Mouse (Mus musculus) forebrain, embryonic 11.5 days (tissue): ENCODE measurements around the gene Ldlrad3. TPM values are rescaled to one million over a fixed set of nuclear protein-coding genes. Genes with fewer than 3 reads are reported as not detected.

Source experiments
- ATAC-seq: fragments of 200-750 bp; cut with Nextera tagmentation; replicated peaks from 2 replicates; pipeline ENCODE4 v1.8.0; 2017; ENCODE audit warnings: moderate TSS enrichment; ENCODE audit not compliant: low FRiP score
- DNase-seq: peaks from one replicate; pipeline ENCODE4 v3.0.0-alpha.2; 2017; ENCODE audit warnings: low spot score
- H3K27ac ChIP-seq: fragments of 300-500 bp; sonication (generic); 2 replicates; pipeline ENCODE4 v1.5.1; 2014; ENCODE audit warnings: low read depth, low read length
- H3K27me3 ChIP-seq: fragments of 300-500 bp; sonication (generic); 2 replicates; pipeline ENCODE4 v1.6.1; 2014; ENCODE audit warnings: mild to moderate bottlenecking, low read length, mixed read lengths; ENCODE audit not compliant: control insufficient read depth, insufficient read depth
- H3K36me3 ChIP-seq: fragments of 300-500 bp; sonication (generic); 2 replicates; pipeline ENCODE4 v1.6.1; 2014; ENCODE audit warnings: mild to moderate bottlenecking, low read length, moderate library complexity, mixed read lengths; ENCODE audit not compliant: control insufficient read depth, insufficient read depth
- H3K4me1 ChIP-seq: fragments of 300-500 bp; sonication (generic); replicated peaks from 2 replicates; pipeline ENCODE4 v1.6.1; 2014; ENCODE audit warnings: low read length, mixed read lengths; ENCODE audit not compliant: control insufficient read depth, insufficient read depth
- H3K4me2 ChIP-seq: fragments of 300-500 bp; sonication (generic); 2 replicates; pipeline ENCODE4 v1.6.1; 2014; ENCODE audit warnings: low read depth, mild to moderate bottlenecking, low read length, moderate library complexity, mixed read lengths; ENCODE audit not compliant: severe bottlenecking
- H3K4me3 ChIP-seq: fragments of 300-500 bp; sonication (generic); 2 replicates; pipeline ENCODE4 v1.5.1; 2014; ENCODE audit warnings: low read depth, low read length
- H3K9ac ChIP-seq: fragments of 300-500 bp; sonication (generic); 2 replicates; pipeline ENCODE4 v1.6.1; 2014; ENCODE audit warnings: low read length
- H3K9me3 ChIP-seq: fragments of 300-500 bp; sonication (generic); 2 replicates; pipeline ENCODE4 v1.6.1; 2016; ENCODE audit warnings: low read length, mixed read lengths; ENCODE audit not compliant: control insufficient read depth
- WGBS: fragments of 180-500 bp; shearing (Covaris S2); extraction: QIAGEN DNeasy Blood & Tissue Kit; methylation state at CpG from one replicate; pipeline ENCODE4 v1.1.7; 2014; 5-methylcytosine and 5-hydroxymethylcytosine counted together
- polyA plus RNA-seq: library from polyadenylated mRNA; unstranded; fragments of >200 nt; fragmentation: Nextera tagmentation; extraction: Ambion mirVana; gene quantifications from 2 replicates; pipeline ENCODE4 v1.2.1, GENCODE M21; 2014

Ldlrad3 gene
- polyA plus RNA-seq, 1 experiment from 2014 or later = 60.7 TPM

DNA sequence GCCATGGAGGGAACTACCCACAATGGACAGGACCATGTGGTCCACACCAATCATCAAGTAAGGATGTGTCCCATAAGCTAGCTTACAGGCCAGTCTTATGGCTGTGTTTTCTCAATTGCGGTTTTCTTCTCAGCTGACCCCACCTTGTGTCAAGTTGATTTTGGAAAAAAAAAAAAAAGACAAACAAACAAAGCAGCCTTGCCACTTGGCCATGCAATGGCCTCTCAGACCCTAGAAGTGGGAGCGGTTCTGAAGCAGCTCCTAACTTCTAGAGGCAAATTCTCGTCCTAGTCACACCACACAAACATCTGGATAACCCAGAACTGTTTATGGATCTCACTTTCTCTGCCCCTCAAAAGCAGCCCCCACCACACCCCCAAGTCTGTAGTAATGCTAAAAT lies 41.1 kb downstream of the Ldlrad3 start:
- no peaks in the 10 kb centered on the region for H3K9me3 ChIP-seq
- ATAC-seq = no peak
- no peaks in the 10 kb centered on the region for H3K27me3 ChIP-seq

DNA sequence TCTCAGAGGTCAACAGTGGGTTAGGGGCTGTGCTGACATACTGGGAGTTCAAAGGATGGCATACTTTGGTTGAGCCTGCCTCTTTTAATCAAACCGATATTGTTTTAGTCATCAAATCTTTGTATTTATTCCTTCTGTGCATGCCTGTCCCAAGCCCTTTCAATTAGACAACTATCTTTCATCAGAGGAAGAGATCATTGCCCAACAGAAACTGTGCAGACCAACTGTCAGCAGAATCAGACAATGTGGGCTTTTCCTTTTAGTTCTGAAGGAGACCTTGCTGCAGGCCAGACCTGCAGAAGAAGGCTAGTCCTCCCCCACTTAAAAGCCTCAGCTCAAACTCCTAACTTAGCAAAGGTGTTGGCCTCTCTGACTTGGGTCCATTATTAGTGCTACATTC lies 41.9 kb downstream of the Ldlrad3 start:
- H3K27ac ChIP-seq = no peak overlapping the region
- no peak overlapping the region for H3K9ac ChIP-seq
- no peak overlapping the region for H3K4me2 ChIP-seq
- H3K9me3 ChIP-seq = no peaks in the 10 kb centered on the region
- no peak overlapping the region for H3K4me3 ChIP-seq
- H3K27me3 ChIP-seq = no peaks in the 10 kb centered on the region
- ATAC-seq (no peak), DNase-seq (no peak)
- 97% methylated on average over 1 of the region's 1 CpGs for WGBS
- H3K4me1 ChIP-seq = peaks cover 2% of the 10 kb centered on the region; the same call in 1 of the 2 replicates
- no peaks in the 10 kb centered on the region; the same call in 1 of the 2 replicates for H3K36me3 ChIP-seq

More for the DNA sequence above, 41.1 kb downstream of the Ldlrad3 start:
- Histone ChIP-seq H3K4me2 (no peak overlapping the region), H3K4me1 (peaks cover 2% of the 10 kb centered on the region; the same call in 1 of the 2 replicates), H3K9ac (no peak overlapping the region), H3K36me3 (no peaks in the 10 kb centered on the region; the same call in 1 of the 2 replicates), H3K4me3 (no peak overlapping the region), H3K27ac (no peak overlapping the region)
- no peak for DNase-seq
- 86% methylated on average over 3 of the region's 3 CpGs for WGBS

GRCm38 (mm10) chr2:102142654-102143271 lies 43.4 kb downstream of the Ldlrad3 start:
- Histone ChIP-seq H3K9ac (no peak overlapping the region), H3K4me2 (no peak overlapping the region)
- ATAC-seq = no peak; the same call in 1 of the 2 replicates

DNA sequence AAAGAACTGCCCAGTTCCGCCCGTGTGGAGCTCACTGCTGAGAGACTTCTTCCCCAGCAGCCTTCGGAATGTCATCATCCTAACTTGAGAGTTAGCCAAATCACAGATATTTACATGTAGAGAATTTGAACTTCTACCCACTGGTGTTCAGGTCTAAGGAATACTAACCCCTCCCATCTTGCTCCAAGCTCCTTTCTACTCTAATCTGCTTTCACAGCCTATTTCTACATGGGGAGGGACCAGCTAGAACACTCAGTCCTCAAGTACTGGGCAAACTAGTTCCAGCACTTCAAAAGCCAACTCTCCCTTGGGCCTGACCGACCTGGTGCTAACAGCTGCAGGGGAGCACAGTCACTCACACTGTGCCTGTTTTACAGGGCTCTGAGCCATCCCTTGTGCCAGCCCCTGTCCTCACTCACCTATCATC lies 44.0 kb downstream of the Ldlrad3 start:
- 79% methylated on average over 4 of the region's 4 CpGs for WGBS
- no peak for ATAC-seq

More at GRCm38 (mm10) chr2:102142654-102143271, 43.4 kb downstream of the Ldlrad3 start:
- Histone ChIP-seq H3K27ac (no peak overlapping the region), H3K4me3 (no peak overlapping the region), H3K36me3 (no peaks in the 10 kb centered on the region; the same call in 1 of the 2 replicates), H3K4me1 (peaks cover 4% of the 10 kb centered on the region; the same call in 1 of the 2 replicates), H3K27me3 (no peaks in the 10 kb centered on the region), H3K9me3 (no peaks in the 10 kb centered on the region)
- 62% methylated on average over 14 of the region's 14 CpGs for WGBS
- no peak for DNase-seq

DNA sequence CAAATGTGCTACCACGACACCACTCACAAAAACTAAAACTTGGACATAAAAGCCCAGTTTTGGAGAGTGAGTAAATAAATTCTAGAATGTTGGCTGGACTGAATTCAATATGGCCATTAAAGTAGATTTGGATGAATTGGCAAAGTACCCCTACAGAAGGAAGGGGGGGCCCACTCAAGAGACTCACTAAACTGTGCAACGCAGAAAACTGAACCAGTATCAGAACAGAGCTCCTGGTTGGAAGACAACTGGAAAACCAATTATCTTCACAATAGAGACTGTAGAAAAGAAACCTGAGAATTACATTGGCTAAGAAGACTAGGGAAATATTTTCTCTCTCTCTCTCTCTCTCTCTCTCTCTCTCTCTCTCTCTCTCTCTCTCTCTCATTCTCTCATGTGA lies 45.0 kb downstream of the Ldlrad3 start:
- Histone ChIP-seq H3K4me3 (no peak overlapping the region), H3K4me1 (peaks cover 4% of the 10 kb centered on the region; the same call in 1 of the 2 replicates), H3K27ac (no peak overlapping the region), H3K9ac (no peak overlapping the region), H3K9me3 (no peaks in the 10 kb centered on the region), H3K36me3 (no peaks in the 10 kb centered on the region; the same call in 1 of the 2 replicates), H3K4me2 (no peak overlapping the region), H3K27me3 (no peaks in the 10 kb centered on the region)
- 86% methylated on average over 2 of the region's 2 CpGs for WGBS
- no peak for ATAC-seq
- DNase-seq = no peak

More for the DNA sequence above, 44.0 kb downstream of the Ldlrad3 start:
- Histone ChIP-seq H3K9ac (no peak overlapping the region), H3K27ac (no peak overlapping the region), H3K36me3 (no peaks in the 10 kb centered on the region; the same call in 1 of the 2 replicates), H3K4me2 (no peak overlapping the region), H3K4me1 (peaks cover 4% of the 10 kb centered on the region; the same call in 1 of the 2 replicates), H3K27me3 (no peaks in the 10 kb centered on the region), H3K4me3 (no peak overlapping the region), H3K9me3 (no peaks in the 10 kb centered on the region)
- DNase-seq = no peak

DNA sequence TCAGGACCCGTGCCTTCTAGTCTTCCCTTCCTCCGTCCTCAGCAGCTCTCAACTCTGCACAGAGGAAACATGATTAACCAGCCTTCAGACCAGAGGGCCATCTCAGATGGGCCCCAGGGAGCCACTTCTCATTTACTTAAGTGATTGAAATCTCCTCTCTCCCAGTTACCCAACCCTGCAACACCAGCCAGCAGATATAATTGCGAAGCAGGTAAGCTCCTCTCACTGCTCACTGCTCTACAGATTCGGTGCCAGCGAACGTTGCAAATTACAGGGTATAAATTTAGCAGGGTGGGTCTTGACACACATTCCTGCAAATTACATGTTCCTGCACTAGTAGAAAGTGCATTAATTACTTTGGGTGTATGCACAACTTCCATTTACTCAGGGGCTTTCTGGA lies 48.3 kb downstream of the Ldlrad3 start:
- DNase-seq = no peak
- H3K4me1 ChIP-seq = peaks cover 7% of the 10 kb centered on the region; the same call in 1 of the 2 replicates
- H3K4me3 ChIP-seq = no peak overlapping the region
- no peak overlapping the region for H3K27ac ChIP-seq
- H3K4me2 ChIP-seq = no peak overlapping the region
- no peaks in the 10 kb centered on the region for H3K27me3 ChIP-seq
- no peak for ATAC-seq
- WGBS = 48% methylated on average over 6 of the region's 6 CpGs
- no peaks in the 10 kb centered on the region for H3K9me3 ChIP-seq
- no peaks in the 10 kb centered on the region for H3K36me3 ChIP-seq
- H3K9ac ChIP-seq = no peak overlapping the region

GRCm38 (mm10) chr2:102136184-102136583 lies 50.0 kb downstream of the Ldlrad3 start:
- Histone ChIP-seq H3K27me3 (no peaks in the 10 kb centered on the region), H3K9ac (no peak overlapping the region), H3K9me3 (no peaks in the 10 kb centered on the region), H3K4me3 (no peak overlapping the region), H3K4me2 (no peak overlapping the region), H3K4me1 (peaks cover 5% of the 10 kb centered on the region; the same call in 1 of the 2 replicates), H3K36me3 (no peaks in the 10 kb centered on the region), H3K27ac (no peak overlapping the region)
- no peak for ATAC-seq
- no peak for DNase-seq
- WGBS = 87% methylated on average over 3 of the region's 3 CpGs

- WGBS = 86% methylated on average over 9 of the region's 9 CpGs
Measured at GRCm38 (mm10) chr2:102134510-102135262, 51.5 kb downstream of the Ldlrad3 start.

More at GRCm38 (mm10) chr2:102134510-102135262, 51.5 kb downstream of the Ldlrad3 start:
- H3K4me2 ChIP-seq = no peak overlapping the region
- H3K4me3 ChIP-seq = no peak overlapping the region
- no peak overlapping the region for H3K9ac ChIP-seq
- no peaks in the 10 kb centered on the region for H3K27me3 ChIP-seq
- no peak overlapping the region for H3K27ac ChIP-seq
- ATAC-seq = no peak
- no peak for DNase-seq
- H3K36me3 ChIP-seq = no peaks in the 10 kb centered on the region
- peaks cover 5% of the 10 kb centered on the region; the same call in 1 of the 2 replicates for H3K4me1 ChIP-seq
- H3K9me3 ChIP-seq = no peaks in the 10 kb centered on the region
